Mouse (Mus musculus) spleen, adult 10 weeks (tissue): ENCODE measurements around the gene Vmn1r34. TPM values are rescaled to one million over a fixed set of nuclear protein-coding genes. Genes with fewer than 3 reads are reported as not detected.

ENCODE experiments used
- polyA plus RNA-seq: library from polyadenylated mRNA; stranded (reverse); fragments of 350-450 nt; fragmentation: Illumina TruSeq; extraction: RNeasy Lipid Tissue Mini Kit (QIAGEN cat#74804); gene quantifications from one replicate; pipeline ENCODE4 v1.2.3, GENCODE M21; 2015; ENCODE audit warnings: low replicate concordance; ENCODE audit not compliant: insufficient read depth

Vmn1r34 gene
- polyA plus RNA-seq: not detected

DNA sequence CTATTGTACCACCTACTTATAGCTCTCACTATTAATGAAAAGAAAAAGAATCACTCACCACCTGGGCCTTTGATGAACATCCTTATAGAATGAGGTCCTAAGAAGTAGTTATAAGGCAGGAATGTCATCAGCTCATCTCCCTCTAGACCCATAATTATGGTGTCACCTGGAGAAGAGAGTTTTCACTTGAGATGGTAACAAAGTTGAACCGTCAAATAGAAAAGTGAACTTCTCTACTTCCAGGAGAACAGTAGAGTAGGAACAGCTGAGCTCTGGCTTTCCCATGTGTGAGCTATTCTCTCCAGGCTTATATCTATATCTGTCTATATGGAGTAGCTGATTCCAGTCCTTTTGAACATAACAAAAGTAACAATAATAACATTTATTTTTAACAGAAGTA is at the start of gene Vmn1r34:
Vmn1r34 (minus strand) TSS at position 101 of the 400 bp plus-strand sequence.

DNA sequence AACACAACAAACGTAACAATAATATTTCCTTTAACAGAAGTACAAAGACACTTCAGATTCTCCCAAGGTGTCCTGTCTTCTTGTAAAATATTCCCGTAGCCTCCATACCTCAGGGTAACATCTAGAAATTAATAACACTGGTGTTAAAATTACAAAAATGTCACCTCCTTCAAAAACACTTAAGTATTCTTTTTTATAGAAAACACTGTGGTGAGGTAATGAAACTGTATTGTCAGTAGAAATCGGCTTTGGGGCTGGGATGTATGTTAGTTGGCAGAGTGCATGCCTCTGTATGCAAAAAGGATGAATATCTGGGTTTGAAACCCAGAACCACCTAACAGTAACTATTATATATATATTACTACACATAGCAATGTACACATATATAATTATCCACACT is 42.1 kb upstream of the Vmn1r34 start, which contains the start of gene Vmn1r35:
Vmn1r35 (minus strand) TSS at position 101 of the 400 bp plus-strand sequence.

DNA sequence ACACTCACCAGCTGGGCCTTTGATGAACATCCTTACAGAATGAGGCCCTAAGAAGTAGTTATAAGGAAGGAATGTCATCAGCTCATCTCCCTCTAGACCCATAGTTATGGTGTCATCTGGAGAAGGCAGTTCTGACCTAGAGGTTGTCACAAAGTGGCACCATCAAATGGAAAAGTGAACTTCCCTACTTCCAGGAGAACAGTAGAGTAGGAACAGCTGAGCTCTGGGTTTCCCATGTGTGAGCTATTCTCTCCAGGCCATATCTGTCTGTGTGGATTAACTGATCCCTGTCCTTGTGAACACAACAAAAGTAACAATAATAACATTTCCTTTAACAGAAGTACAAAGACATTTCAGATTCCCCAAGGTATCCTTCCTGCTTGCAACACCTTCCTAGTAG is 25.5 kb downstream of the Vmn1r34 start, which contains the start of gene Vmn1r33:
Vmn1r33 (minus strand) TSS at position 101 of the 400 bp plus-strand sequence.

Other genes with a start within 250 kb of the Vmn1r34 start
- 42.8 TPM for gene Mad2l1, start 108.5 kb downstream of the Vmn1r34 start, polyA plus RNA-seq
- gene Vmn1r32, start 83.8 kb downstream of the Vmn1r34 start, polyA plus RNA-seq: not detected
- gene Vmn1r33, start 25.6 kb downstream of the Vmn1r34 start, polyA plus RNA-seq: not detected
- not detected for gene Vmn1r35, start 42.0 kb upstream of the Vmn1r34 start, polyA plus RNA-seq
- not detected for gene Vmn1r36, start 75.3 kb upstream of the Vmn1r34 start, polyA plus RNA-seq
- gene Vmn1r37, start 85.5 kb upstream of the Vmn1r34 start, polyA plus RNA-seq: not detected
- gene Vmn1r38, start 138.7 kb upstream of the Vmn1r34 start, polyA plus RNA-seq: not detected
- not detected for gene Vmn1r39, start 166.7 kb upstream of the Vmn1r34 start, polyA plus RNA-seq